Mouse (Mus musculus): ENCODE results near the gene Fbxl19. TPM values are rescaled to one million over a fixed set of nuclear protein-coding genes. Genes with fewer than 3 reads are reported as not detected.
A peak's percentile ranks its signal among the peaks of the same experiment; 100 is the strongest.
"Not testable (repeated sequence)": the region's sequence is repeated elsewhere in the genome, so short reads cannot be mapped to it uniquely, and the experiment has no call there.

Gene Fbxl19
- total RNA-seq, 2 experiments from 2014 or later, result 3.3 to 4.0 TPM

GRCm38 (mm10) chr7:127727898-127728297 lies 16.4 kb upstream of the Fbxl19 start:
- DNase-seq, result no peak

- no peak for DNase-seq
These were observed 14.2 kb upstream of the Fbxl19 start for GRCm38 (mm10) chr7:127730170-127730569.

- DNase-seq, result not testable (repeated sequence)
These were observed 12.3 kb upstream of the Fbxl19 start, which contains the start of gene Ctf2 for GRCm38 (mm10) chr7:127732066-127732465. TSS of gene Ctf2 (minus strand) at chr7:127732166.

GRCm38 (mm10) chr7:127745251-127745651 lies 908 bp downstream of the Fbxl19 start:
- DNase-seq, result peak; percentile 95 to 97

- peak; percentile 98 to 99 for DNase-seq
These were observed 1.5 kb downstream of the Fbxl19 start for GRCm38 (mm10) chr7:127745652-127746493.

GRCm38 (mm10) chr7:127746494-127747491 lies 2.5 kb downstream of the Fbxl19 start:
- peak in 1 of 2 experiments; percentile 25 for DNase-seq

- DNase-seq, result no peak
These were observed 3.4 kb downstream of the Fbxl19 start for GRCm38 (mm10) chr7:127747559-127748234.

GRCm38 (mm10) chr7:127748235-127748560 lies 3.9 kb downstream of the Fbxl19 start:
- no peak for DNase-seq

- DNase-seq, result no peak
These were observed 6.1 kb downstream of the Fbxl19 start for GRCm38 (mm10) chr7:127750131-127751127.

- DNase-seq, result no peak
These were observed 7.3 kb downstream of the Fbxl19 start for GRCm38 (mm10) chr7:127751619-127752018.

GRCm38 (mm10) chr7:127752069-127752468 lies 7.7 kb downstream of the Fbxl19 start:
- no peak for DNase-seq

- DNase-seq, result no peak
These were observed 8.8 kb downstream of the Fbxl19 start for GRCm38 (mm10) chr7:127753158-127753557.

- no peak for DNase-seq
These were observed 9.4 kb downstream of the Fbxl19 start for GRCm38 (mm10) chr7:127753741-127754140.

GRCm38 (mm10) chr7:127759716-127760115 lies 15.4 kb downstream of the Fbxl19 start:
- DNase-seq, result no peak

- DNase-seq, result no peak
These were observed 16.1 kb downstream of the Fbxl19 start for GRCm38 (mm10) chr7:127760478-127760877.

- peak; percentile 78 to 85 for DNase-seq
These were observed 16.7 kb downstream of the Fbxl19 start for GRCm38 (mm10) chr7:127761026-127761425.

- DNase-seq, result no peak
These were observed 19.3 kb downstream of the Fbxl19 start for GRCm38 (mm10) chr7:127763642-127764041.

- no peak for DNase-seq
These were observed 21.4 kb downstream of the Fbxl19 start for GRCm38 (mm10) chr7:127765756-127766155.

GRCm38 (mm10) chr7:127766851-127767609 lies 22.7 kb downstream of the Fbxl19 start:
- DNase-seq, result no peak

All from heart, adult 18-20 months (tissue).